Mouse (Mus musculus): ENCODE data around the gene Rtp2. TPM values are rescaled to one million over a fixed set of nuclear protein-coding genes. Genes with fewer than 3 reads are reported as not detected.
A peak's percentile ranks its signal among the peaks of the same experiment; 100 is the strongest.
"Not testable (repeated sequence)": the region's sequence is repeated elsewhere in the genome, so short reads cannot be mapped to it uniquely, and the experiment has no call there.

The Rtp2 gene
- polyA plus RNA-seq, 1 experiment from 2014 or later: not detected

DNA sequence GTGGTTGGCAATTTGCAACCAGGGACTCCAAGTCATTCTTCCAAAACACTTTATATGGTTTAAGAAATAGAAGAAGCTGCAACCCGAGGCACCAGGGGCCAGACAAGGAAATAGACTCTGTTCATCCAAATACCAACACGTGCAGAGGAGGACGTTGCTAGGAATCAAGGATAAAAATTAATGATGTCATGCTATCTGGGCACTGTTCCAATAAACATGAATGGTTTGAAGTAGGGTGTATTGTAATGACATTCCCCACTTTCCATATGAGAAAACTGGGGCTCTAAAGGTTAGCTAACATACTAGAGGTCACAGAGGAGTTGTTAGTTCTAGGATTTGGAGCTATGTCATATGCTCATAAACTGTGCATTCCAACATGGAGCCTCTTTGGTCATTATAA is 12.6 kb upstream of the Rtp2 start:
- H3K4me2 ChIP-seq: no peak overlapping the region
- no peak overlapping the region for H3K27ac ChIP-seq
- H3K4me3 ChIP-seq: no peak overlapping the region
- H3K9ac ChIP-seq: no peak overlapping the region
- no peak for ATAC-seq (ENCODE audit: insufficient number of reproducible peaks, low FRiP score, low TSS enrichment, low read depth)
- H3K36me3 ChIP-seq: no peaks in the 10 kb centered on the region
- WGBS: 28% methylated on average over 3 of the region's 3 CpGs
- no peaks in the 10 kb centered on the region for H3K4me1 ChIP-seq
- H3K27me3 ChIP-seq: no peaks in the 10 kb centered on the region
- H3K9me3 ChIP-seq: no peaks in the 10 kb centered on the region

GRCm38 (mm10) chr16:23934397-23934796 is 2.2 kb upstream of the Rtp2 start:
- no peaks in the 10 kb centered on the region for H3K9me3 ChIP-seq
- WGBS: 69% methylated on average over 2 of the region's 2 CpGs
- H3K4me1 ChIP-seq: no peaks in the 10 kb centered on the region
- H3K4me2 ChIP-seq: no peak overlapping the region
- no peaks in the 10 kb centered on the region for H3K27me3 ChIP-seq
- no peak for ATAC-seq (ENCODE audit: insufficient number of reproducible peaks, low FRiP score, low TSS enrichment, low read depth)
- H3K4me3 ChIP-seq: no peak overlapping the region
- no peaks in the 10 kb centered on the region for H3K36me3 ChIP-seq
- no peak overlapping the region for H3K9ac ChIP-seq
- no peak overlapping the region for H3K27ac ChIP-seq

GRCm38 (mm10) chr16:23931275-23931674 is 919 bp downstream of the Rtp2 start:
- H3K9me3 ChIP-seq: no peaks in the 10 kb centered on the region
- ATAC-seq (ENCODE audit: insufficient number of reproducible peaks, low FRiP score, low TSS enrichment, low read depth): no peak
- no peaks in the 10 kb centered on the region for H3K36me3 ChIP-seq
- no peak overlapping the region for H3K9ac ChIP-seq
- H3K27ac ChIP-seq: no peak overlapping the region
- 75% methylated on average over 18 of the region's 18 CpGs for WGBS
- H3K27me3 ChIP-seq: no peaks in the 10 kb centered on the region
- H3K4me3 ChIP-seq: no peak overlapping the region
- no peak overlapping the region for H3K4me2 ChIP-seq
- no peaks in the 10 kb centered on the region for H3K4me1 ChIP-seq

DNA sequence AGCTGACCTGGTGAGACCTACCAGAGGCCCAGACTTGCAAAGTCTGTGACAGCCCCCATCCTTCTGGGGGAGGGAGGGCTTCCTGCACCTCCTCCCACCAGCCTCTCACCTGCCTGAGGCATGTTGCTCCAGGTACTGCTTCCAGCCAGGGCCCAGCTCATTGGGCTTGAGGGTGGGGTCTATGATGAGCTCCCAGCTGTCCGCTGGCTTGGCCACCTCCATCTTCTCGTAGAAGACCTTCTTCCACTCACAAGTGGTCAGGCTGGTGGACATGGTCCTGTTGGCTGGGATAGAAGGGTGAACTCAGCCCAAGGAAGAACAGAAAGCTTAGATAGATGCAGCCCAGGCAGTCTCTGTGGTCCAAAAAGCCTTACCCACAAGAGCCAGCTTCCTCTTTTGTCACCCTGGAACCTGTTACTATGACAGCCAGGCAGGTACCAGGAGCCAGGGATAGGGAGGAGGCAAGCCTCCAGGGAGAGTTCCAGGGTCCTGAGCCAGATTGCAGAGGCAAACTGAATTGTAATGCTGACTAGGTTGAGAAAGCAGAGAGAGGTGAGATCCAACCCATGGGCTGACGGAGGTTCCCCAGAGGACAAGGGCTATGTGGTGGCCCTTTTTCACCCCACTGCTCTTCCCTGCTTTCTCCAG is 1.6 kb downstream of the Rtp2 start:
- no peak for ATAC-seq (ENCODE audit: insufficient number of reproducible peaks, low FRiP score, low TSS enrichment, low read depth)
- H3K4me2 ChIP-seq: no peak overlapping the region
- no peaks in the 10 kb centered on the region for H3K36me3 ChIP-seq
- H3K4me3 ChIP-seq: no peak overlapping the region
- 84% methylated on average over 3 of the region's 3 CpGs for WGBS
- H3K9me3 ChIP-seq: no peaks in the 10 kb centered on the region
- H3K27ac ChIP-seq: no peak overlapping the region
- no peak overlapping the region for H3K9ac ChIP-seq
- no peaks in the 10 kb centered on the region for H3K27me3 ChIP-seq
- H3K4me1 ChIP-seq: no peaks in the 10 kb centered on the region

GRCm38 (mm10) chr16:23927301-23928114 is 4.7 kb downstream of the Rtp2 start:
- Histone ChIP-seq H3K36me3 (no peaks in the 10 kb centered on the region), H3K4me3 (no peak overlapping the region), H3K9ac (no peak overlapping the region), H3K4me2 (no peak overlapping the region), H3K4me1 (no peaks in the 10 kb centered on the region), H3K27ac (no peak overlapping the region), H3K27me3 (no peaks in the 10 kb centered on the region), H3K9me3 (no peaks in the 10 kb centered on the region)
- 87% methylated on average over 33 of the region's 33 CpGs for WGBS
- ATAC-seq (ENCODE audit: insufficient number of reproducible peaks, low FRiP score, low TSS enrichment, low read depth): no peak

GRCm38 (mm10) chr16:23922906-23923305 is 9.3 kb downstream of the Rtp2 start:
- no peaks in the 10 kb centered on the region for H3K36me3 ChIP-seq
- no peak overlapping the region for H3K4me2 ChIP-seq
- WGBS: 62% methylated on average over 1 of the region's 1 CpGs
- H3K27ac ChIP-seq: no peak overlapping the region
- no peak for ATAC-seq (ENCODE audit: insufficient number of reproducible peaks, low FRiP score, low TSS enrichment, low read depth)
- no peaks in the 10 kb centered on the region for H3K4me1 ChIP-seq
- H3K9me3 ChIP-seq: no peaks in the 10 kb centered on the region
- no peak overlapping the region for H3K4me3 ChIP-seq
- H3K27me3 ChIP-seq: no peaks in the 10 kb centered on the region
- no peak overlapping the region for H3K9ac ChIP-seq

- Histone ChIP-seq H3K9me3 (no peaks in the 10 kb centered on the region), H3K4me1 (no peaks in the 10 kb centered on the region), H3K4me2 (no peak overlapping the region), H3K27me3 (no peaks in the 10 kb centered on the region), H3K27ac (no peak overlapping the region), H3K4me3 (no peak overlapping the region), H3K36me3 (no peaks in the 10 kb centered on the region), H3K9ac (no peak overlapping the region)
- no peak for ATAC-seq (ENCODE audit: insufficient number of reproducible peaks, low FRiP score, low TSS enrichment, low read depth)
- 58% methylated on average over 5 of the region's 5 CpGs for WGBS
Observed at GRCm38 (mm10) chr16:23921697-23922096, 10.5 kb downstream of the Rtp2 start.

- no peaks in the 10 kb centered on the region for H3K27me3 ChIP-seq
- H3K27ac ChIP-seq: no peak overlapping the region
- ATAC-seq (ENCODE audit: insufficient number of reproducible peaks, low FRiP score, low TSS enrichment, low read depth): no peak
- H3K9ac ChIP-seq: no peak overlapping the region
- H3K4me2 ChIP-seq: no peak overlapping the region
- H3K9me3 ChIP-seq: no peaks in the 10 kb centered on the region
- no peak overlapping the region for H3K4me3 ChIP-seq
- H3K36me3 ChIP-seq: no peaks in the 10 kb centered on the region
- WGBS: 79% methylated on average over 2 of the region's 2 CpGs
- no peaks in the 10 kb centered on the region for H3K4me1 ChIP-seq
Observed at GRCm38 (mm10) chr16:23919418-23919817, 12.8 kb downstream of the Rtp2 start.

- Histone ChIP-seq H3K27me3 (no peaks in the 10 kb centered on the region), H3K4me3 (no peak overlapping the region), H3K4me1 (no peaks in the 10 kb centered on the region), H3K9me3 (no peaks in the 10 kb centered on the region), H3K9ac (no peak overlapping the region), H3K36me3 (no peaks in the 10 kb centered on the region), H3K4me2 (peak overlapping the region; percentile 2; the same call in 1 of the 2 replicates), H3K27ac (no peak overlapping the region)
- ATAC-seq (ENCODE audit: insufficient number of reproducible peaks, low FRiP score, low TSS enrichment, low read depth): no peak
- 38% methylated on average over 3 of the region's 3 CpGs for whole genome bisulfite sequencing
Observed at GRCm38 (mm10) chr16:23913401-23913800, 18.8 kb downstream of the Rtp2 start.

GRCm38 (mm10) chr16:23912741-23913140 is 19.5 kb downstream of the Rtp2 start:
- H3K27ac ChIP-seq: no peak overlapping the region
- no peak overlapping the region for H3K4me3 ChIP-seq
- H3K36me3 ChIP-seq: no peaks in the 10 kb centered on the region
- 74% methylated on average over 13 of the region's 13 CpGs for WGBS
- no peak for ATAC-seq (ENCODE audit: insufficient number of reproducible peaks, low FRiP score, low TSS enrichment, low read depth)
- H3K4me2 ChIP-seq: no peak overlapping the region
- no peaks in the 10 kb centered on the region for H3K9me3 ChIP-seq
- H3K27me3 ChIP-seq: no peaks in the 10 kb centered on the region
- no peak overlapping the region for H3K9ac ChIP-seq
- H3K4me1 ChIP-seq: no peaks in the 10 kb centered on the region

DNA sequence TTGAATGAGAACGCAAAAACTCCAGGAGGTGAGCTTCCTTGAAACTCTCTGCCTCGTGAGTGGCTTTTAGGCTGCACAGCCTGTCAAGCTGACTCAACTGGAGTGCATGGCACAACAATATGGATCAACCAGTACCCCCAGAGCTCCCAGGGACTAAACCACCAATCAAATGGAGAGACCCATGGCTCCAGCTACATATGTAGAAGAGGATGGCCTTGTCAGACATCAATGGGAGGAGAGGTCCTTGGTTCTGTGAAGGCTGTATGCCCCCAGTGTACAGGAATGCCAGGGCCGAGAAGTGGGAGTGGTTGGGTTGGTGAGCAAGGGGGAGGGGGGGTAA is 23.2 kb downstream of the Rtp2 start:
- H3K9ac ChIP-seq; H3K4me2 ChIP-seq; H3K27me3 ChIP-seq; ATAC-seq (ENCODE audit: insufficient number of reproducible peaks, low FRiP score, low TSS enrichment, low read depth); H3K9me3 ChIP-seq; H3K4me3 ChIP-seq; H3K27ac ChIP-seq; H3K4me1 ChIP-seq; H3K36me3 ChIP-seq: not testable (repeated sequence)
- WGBS: 86% methylated on average over 3 of the region's 3 CpGs

- H3K9me3 ChIP-seq; H3K4me3 ChIP-seq; H3K36me3 ChIP-seq; H3K27ac ChIP-seq; H3K4me2 ChIP-seq; H3K9ac ChIP-seq; ATAC-seq (ENCODE audit: insufficient number of reproducible peaks, low FRiP score, low TSS enrichment, low read depth); H3K27me3 ChIP-seq; H3K4me1 ChIP-seq: not testable (repeated sequence)
- 82% methylated on average over 9 of the region's 9 CpGs for WGBS
Observed at GRCm38 (mm10) chr16:23908076-23909014, 23.8 kb downstream of the Rtp2 start.
